Mouse (Mus musculus): Measurements from ENCODE around the gene Cd7.

GRCm38 (mm10) chr11:121082857-121083500 lies 43.8 kb upstream of the Cd7 start:
- TF ChIP-seq HCFC1 (IDR thresholded peaks at IDR 0.05; ENCODE audit: borderline replicate concordance, insufficient read depth, low read length) (no peak), CHD2 (IDR thresholded peaks at IDR 0.05; ENCODE audit: low read depth, low read length) (no peak), ZNF384 (IDR thresholded peaks at IDR 0.05; ENCODE audit: low read depth, low read length) (no peak), ZC3H11A (IDR thresholded peaks at IDR 0.05; ENCODE audit: borderline replicate concordance, low read depth, low read length) (no peak)

Measured in ES-E14 (cell line).